Mouse (Mus musculus) embryo, embryonic 9.5 days (tissue): ENCODE measurements around the gene Spi1.
"Not testable (repeated sequence)": the region's sequence is repeated elsewhere in the genome, so short reads cannot be mapped to it uniquely, and the experiment has no call there.

Source experiments
- DNase-seq: peaks from one replicate; pipeline ENCODE4 v3.0.0-alpha.2; 2017; ENCODE audit errors: extremely low spot score

Gene Spi1

GRCm38 (mm10) chr2:91081775-91082695 lies at the start of gene Spi1:
Spi1 (plus strand) TSS chr2:91082390.
- DNase-seq = no peak

- no peak for DNase-seq
These were observed 49.2 kb upstream of the Spi1 start for GRCm38 (mm10) chr2:91033000-91033399.

GRCm38 (mm10) chr2:91035385-91035784 lies 46.8 kb upstream of the Spi1 start, which contains the start of gene Rapsn:
Rapsn (plus strand) TSS chr2:91035620.
- DNase-seq = no peak

GRCm38 (mm10) chr2:91041786-91042185 lies 40.4 kb upstream of the Spi1 start:
- DNase-seq = no peak

GRCm38 (mm10) chr2:91042651-91043398 lies 39.4 kb upstream of the Spi1 start:
- no peak for DNase-seq

GRCm38 (mm10) chr2:91044727-91045126 lies 37.5 kb upstream of the Spi1 start:
- DNase-seq = no peak

- DNase-seq = not testable (repeated sequence)
These were observed 36.4 kb upstream of the Spi1 start for GRCm38 (mm10) chr2:91045805-91046204.

- DNase-seq = no peak
These were observed 34.8 kb upstream of the Spi1 start for GRCm38 (mm10) chr2:91047359-91047758.

- no peak for DNase-seq
These were observed 30.3 kb upstream of the Spi1 start for GRCm38 (mm10) chr2:91051917-91052316.

GRCm38 (mm10) chr2:91052752-91053151 lies 29.4 kb upstream of the Spi1 start:
- no peak for DNase-seq

GRCm38 (mm10) chr2:91053181-91053933 lies 28.8 kb upstream of the Spi1 start:
- DNase-seq = no peak

- peak; percentile 94 for DNase-seq
These were observed 28.2 kb upstream of the Spi1 start, which contains the start of gene Psmc3 for GRCm38 (mm10) chr2:91053934-91054382. Psmc3 (plus strand) TSS chr2:91054009.

GRCm38 (mm10) chr2:91058435-91058834 lies 23.8 kb upstream of the Spi1 start:
- DNase-seq = no peak

- no peak for DNase-seq
These were observed 22.8 kb upstream of the Spi1 start for GRCm38 (mm10) chr2:91059376-91059775.

- DNase-seq = peak; percentile 50
These were observed 21.4 kb upstream of the Spi1 start for GRCm38 (mm10) chr2:91060544-91061355.

- DNase-seq = no peak
These were observed 20.2 kb upstream of the Spi1 start for GRCm38 (mm10) chr2:91061849-91062481.

- no peak for DNase-seq
These were observed 19.2 kb upstream of the Spi1 start for GRCm38 (mm10) chr2:91062779-91063606.

- no peak for DNase-seq
These were observed 18.0 kb upstream of the Spi1 start for GRCm38 (mm10) chr2:91064211-91064610.

- no peak for DNase-seq
These were observed 16.6 kb upstream of the Spi1 start for GRCm38 (mm10) chr2:91065544-91065943.

- no peak for DNase-seq
These were observed 15.7 kb upstream of the Spi1 start for GRCm38 (mm10) chr2:91066455-91066854.
